Mouse (Mus musculus) left cerebral cortex, postnatal 36 days (tissue): ENCODE measurements around the gene Dnajb7. TPM values are rescaled to one million over a fixed set of nuclear protein-coding genes. Genes with fewer than 3 reads are reported as not detected.
"Not testable (repeated sequence)": the region's sequence is repeated elsewhere in the genome, so short reads cannot be mapped to it uniquely, and the experiment has no call there.

Experiments
- DNase-seq, 2 experiments: peaks; one replicate each; pipeline ENCODE4 v3.0.0; 2021 to 2022; ENCODE audit warnings: low spot score in 2 of 2, mixed read lengths in 1 of 2
- intact Hi-C: fragments of 180-260 bp; cut with DNase I; formaldehyde crosslinking; loops from one replicate; pipeline ENCODE4 v1.15.1; 2025
- total RNA-seq, 2 experiments: library from RNA; stranded (reverse); gene quantifications; 2 replicates each; pipeline ENCODE4 v1.2.3; 2021

Gene Dnajb7
- not detected for total RNA-seq

DNA sequence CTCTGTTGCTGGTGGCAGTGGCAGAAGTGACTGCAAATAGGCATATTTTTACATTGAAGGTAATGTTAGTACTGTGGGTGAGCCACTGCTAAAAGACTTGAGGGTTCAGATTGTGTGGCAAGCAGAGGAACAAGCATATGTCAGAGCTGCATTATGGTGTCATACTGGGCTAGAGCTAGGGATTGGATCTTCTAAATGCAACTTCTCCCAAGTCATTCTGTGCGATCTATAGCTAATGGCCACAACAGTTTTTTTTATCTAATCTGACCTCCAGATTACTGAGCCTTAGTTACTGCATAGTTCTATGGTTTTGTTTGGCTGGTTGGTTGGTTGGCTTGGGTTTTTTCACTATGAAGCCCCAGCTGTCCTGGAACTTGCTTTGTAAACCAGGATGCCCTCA, at the start of gene Dnajb7:
TSS of gene Dnajb7 (minus strand) at position 101 of the 400 bp plus-strand sequence.
- intact Hi-C loops, result no loop called here
- DNase-seq, result no peak

GRCm38 (mm10) chr15:81448463-81448862, 40.4 kb upstream of the Dnajb7 start:
- DNase-seq, result peak in 1 of 2 experiments; percentile 23
- intact Hi-C loops, result no loop called here

GRCm38 (mm10) chr15:81439236-81439635, 31.1 kb upstream of the Dnajb7 start:
- intact Hi-C loops, result no loop called here
- DNase-seq, result no peak

DNA sequence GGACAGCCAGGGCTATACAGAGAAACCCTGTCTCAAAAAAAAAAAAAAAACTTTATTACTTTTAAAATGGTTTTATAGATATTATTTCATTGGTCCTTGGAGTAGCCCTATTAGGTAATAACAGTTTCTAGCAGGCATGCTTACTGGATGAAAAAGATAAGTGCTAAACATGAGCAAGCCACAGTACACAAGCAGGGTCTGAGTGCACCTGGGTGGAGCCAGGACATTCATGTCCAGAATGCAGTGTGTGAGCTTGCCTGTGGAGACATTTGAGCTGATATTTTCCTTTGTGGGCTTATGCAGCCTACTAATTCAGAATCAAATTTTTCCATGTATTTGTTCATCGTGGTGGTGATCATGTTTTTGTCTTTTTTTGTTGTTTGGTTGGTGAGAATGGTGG, 30.2 kb upstream of the Dnajb7 start:
- no peak for DNase-seq
- intact Hi-C loops, result no loop called here

- intact Hi-C loops, result no loop called here
- DNase-seq, result no peak
Measured at GRCm38 (mm10) chr15:81431195-81431594, 23.1 kb upstream of the Dnajb7 start.

DNA sequence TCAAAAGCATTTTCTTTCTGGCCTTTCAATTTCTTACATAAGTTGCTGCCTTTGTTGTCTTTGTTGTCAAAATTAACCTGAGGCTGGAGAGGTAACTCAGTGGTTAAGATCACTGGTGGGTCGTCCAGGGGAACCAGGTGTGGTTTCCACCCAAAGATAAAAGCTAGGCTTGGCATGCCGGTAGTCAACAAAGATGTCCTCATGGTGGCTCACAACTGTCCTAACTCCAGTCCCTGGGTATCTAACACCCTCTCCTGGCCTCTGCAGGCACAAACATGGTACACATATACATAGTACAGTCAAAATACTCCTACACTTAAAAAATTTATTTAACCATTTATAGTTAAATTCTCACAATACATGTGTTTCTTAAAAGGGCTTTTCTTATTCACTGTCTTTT, 19.8 kb upstream of the Dnajb7 start:
- intact Hi-C loops, result no loop called here
- no peak for DNase-seq

- intact Hi-C loops, result no loop called here
- no peak for DNase-seq
Measured at GRCm38 (mm10) chr15:81425311-81425710, 17.2 kb upstream of the Dnajb7 start.

DNA sequence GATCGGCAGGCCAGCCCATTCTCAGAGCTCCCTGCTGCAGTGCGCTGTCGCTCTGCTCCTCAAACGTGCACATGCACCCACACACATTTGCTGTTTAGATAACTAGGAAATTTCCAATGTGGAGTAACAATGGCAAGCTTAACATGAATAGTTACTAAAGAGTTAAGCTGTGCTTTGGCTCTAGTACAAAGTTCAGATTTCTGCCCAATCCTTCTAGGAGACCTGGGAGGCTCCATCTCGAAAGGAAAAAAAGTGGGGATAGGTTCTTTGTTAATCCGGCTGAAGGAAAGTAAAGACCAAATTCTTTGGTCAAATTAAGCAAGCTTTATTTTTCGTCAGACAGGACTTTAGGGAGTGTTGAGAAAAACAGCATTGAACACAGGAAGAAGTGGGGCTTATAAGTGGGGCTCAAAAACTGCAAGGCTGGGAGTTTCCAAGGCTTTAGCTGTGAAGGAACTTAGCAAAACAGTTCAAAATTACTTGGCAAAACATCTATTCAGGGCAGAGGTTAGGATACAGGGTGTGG, 14.1 kb upstream of the Dnajb7 start:
- no peak for DNase-seq
- intact Hi-C loops, result no loop called here

- intact Hi-C loops, result no loop called here
Measured at GRCm38 (mm10) chr15:81421454-81421853, 13.4 kb upstream of the Dnajb7 start.

DNA sequence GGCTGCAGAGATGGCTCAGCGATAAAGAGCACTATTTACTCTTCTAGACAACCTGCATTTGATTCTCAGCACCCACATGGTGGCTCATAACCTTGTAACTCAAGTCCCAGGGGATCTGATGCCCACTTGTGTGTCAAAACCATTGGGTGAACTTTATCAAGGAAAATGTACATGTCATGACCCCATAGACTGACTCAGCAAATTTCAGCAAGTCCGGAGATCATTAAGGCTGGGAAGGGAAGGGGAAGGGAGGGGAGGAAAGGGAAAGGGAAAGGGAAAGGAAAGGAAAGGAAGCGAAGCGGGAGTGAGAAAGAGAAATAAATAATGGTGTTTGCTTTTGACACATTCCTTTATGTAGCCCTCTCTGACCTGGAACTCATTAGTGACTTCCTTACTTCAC, 10.0 kb upstream of the Dnajb7 start:
- intact Hi-C loops, result no loop called here
- no peak for DNase-seq

More at GRCm38 (mm10) chr15:81421454-81421853, 13.4 kb upstream of the Dnajb7 start:
- no peak for DNase-seq

- DNase-seq, intact Hi-C loops: not testable (repeated sequence)
Measured at GRCm38 (mm10) chr15:81416763-81417310, 8.7 kb upstream of the Dnajb7 start.

DNA sequence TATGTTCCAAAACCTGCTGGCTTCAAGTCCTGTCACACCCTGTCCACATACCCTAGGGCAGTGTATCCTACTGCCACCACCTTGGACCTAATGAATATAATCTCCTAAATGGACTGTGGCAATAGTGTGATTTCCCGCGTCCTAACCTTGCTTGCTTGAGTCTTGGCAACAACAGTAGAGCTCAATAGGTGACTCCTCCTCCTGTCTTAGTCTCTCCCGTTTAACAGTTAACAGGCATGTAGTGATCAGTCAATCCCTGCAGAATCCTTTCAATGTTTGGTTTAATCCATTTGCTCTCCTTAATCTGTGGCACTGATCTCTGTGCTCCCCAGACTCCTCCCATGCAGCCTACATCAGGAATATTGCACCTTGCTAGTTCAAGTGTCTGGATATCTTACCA, 3.1 kb downstream of the Dnajb7 start:
- DNase-seq, result no peak
- intact Hi-C loops, result no loop called here

- peak; percentile 96 to 98 for DNase-seq
- intact Hi-C loops, result loop anchor here (2.0 to 5.0 kb wide), 2 partner anchors 67 to 188 kb away; partner anchors contain the start of genes Ep300 and Rbx1
Measured at GRCm38 (mm10) chr15:81399638-81400315, 8.3 kb downstream of the Dnajb7 start, which contains the start of the genes St13 and Xpnpep3. Gene St13 (minus strand): TSS chr15:81400077. Gene Xpnpep3 (plus strand): TSS chr15:81400138.

DNA sequence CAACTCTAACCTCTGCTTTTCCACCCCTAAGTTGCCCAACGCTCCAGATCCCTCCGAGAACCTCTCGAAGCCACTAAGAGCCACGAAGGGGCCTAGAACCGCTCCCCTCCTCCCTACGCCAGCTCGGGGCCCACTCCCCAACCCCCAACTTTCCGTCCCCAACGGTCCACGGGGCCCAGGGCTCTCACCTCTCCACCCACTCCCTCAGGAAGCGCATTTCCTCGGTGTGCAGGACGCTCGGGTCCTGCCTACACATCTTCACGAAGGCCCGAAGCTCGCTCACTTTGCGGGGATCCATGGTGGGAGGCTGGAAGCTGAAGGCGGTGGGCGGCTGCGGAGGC, 8.8 kb downstream of the Dnajb7 start:
- no peak for DNase-seq
- intact Hi-C loops, result loop anchor here (2.0 to 5.0 kb wide), 2 partner anchors 68 to 188 kb away; partner anchors contain the start of genes Ep300 and Rbx1

DNA sequence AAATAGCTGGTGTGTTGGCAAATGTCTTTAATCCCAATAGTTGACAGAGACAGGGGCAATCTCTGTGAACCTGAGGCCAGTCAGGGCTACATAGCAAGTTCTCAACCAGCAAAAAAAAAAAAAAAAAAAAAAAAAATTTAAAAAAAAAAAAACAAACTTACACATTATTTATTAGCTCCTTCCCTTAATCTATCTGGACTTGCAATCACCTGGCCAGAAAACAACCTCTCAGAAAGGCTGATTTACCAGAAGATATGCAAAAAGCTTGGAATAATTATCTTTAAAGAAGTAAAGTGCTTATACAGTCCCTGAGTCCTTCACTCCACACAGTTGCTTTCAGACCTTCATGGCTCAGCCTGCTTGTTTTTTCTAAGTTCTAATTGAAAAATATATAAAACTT, 9.9 kb downstream of the Dnajb7 start:
- no peak for DNase-seq
- intact Hi-C loops, result loop anchor here (2.0 to 5.0 kb wide), 2 partner anchors 69 to 189 kb away; partner anchors contain the start of genes Ep300 and Rbx1

DNA sequence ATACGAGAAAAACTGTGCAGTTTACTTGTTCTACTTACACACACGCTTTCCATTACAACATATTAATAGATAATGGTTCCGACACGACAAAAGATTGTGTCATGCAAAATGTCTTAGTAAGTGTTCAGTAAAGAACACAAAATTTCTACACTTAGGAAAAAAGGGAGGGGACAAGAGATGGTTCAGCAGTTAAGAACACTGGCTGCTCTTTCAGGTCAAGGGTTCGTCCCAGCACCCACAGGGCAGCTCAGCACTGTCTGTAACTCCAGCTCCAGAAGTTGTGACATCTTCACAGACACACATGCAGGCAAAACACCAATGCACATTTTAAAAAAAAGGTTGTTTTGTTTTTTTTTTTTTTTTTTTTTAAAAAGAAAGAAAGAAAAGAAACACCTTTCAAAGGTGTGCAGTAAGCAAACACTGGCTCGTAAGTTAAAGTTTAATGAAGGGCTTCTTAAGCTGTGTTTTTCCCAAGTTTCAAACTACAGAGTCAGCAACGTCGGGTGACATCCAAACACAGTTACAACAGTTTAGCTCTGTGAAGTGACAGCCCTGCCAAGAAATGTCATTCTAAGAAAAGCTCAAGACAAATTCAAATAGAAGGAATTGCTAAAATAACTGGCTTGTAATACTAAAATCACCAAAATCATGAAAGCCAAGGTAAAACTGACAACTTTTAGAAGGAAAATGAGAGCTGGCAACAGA, 13.7 kb downstream of the Dnajb7 start:
- intact Hi-C loops, result no loop called here
- no peak for DNase-seq

DNA sequence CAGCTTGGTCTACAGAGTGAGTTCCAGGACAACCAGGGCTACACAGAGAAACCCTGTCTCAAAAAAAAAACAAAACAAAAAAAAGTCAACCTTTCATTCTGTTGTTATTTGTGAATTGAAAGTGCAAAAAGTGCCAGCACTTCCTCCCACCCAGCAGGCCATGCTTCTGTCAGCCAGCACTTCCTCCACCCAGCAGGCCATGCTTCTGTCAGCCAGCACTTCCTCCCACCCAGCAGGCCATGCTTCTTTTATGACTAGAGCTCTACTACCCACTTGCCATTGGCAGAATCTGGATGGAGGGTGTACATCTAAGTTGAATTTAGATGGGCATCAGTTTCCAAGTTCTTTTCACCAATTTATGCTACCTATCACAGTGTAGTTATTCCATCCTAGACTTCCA, 15.1 kb downstream of the Dnajb7 start:
- peak; percentile 28 to 58 for DNase-seq
- intact Hi-C loops, result no loop called here

GRCm38 (mm10) chr15:81386327-81386726, 21.8 kb downstream of the Dnajb7 start:
- intact Hi-C loops, result no loop called here
- no peak for DNase-seq

- intact Hi-C loops, result loop anchor here (5.0 kb wide), 1 partner anchor 243 kb away; no protein-coding TSS in a partner anchor
- DNase-seq, result no peak
Measured at GRCm38 (mm10) chr15:81378845-81379244, 29.3 kb downstream of the Dnajb7 start.

DNA sequence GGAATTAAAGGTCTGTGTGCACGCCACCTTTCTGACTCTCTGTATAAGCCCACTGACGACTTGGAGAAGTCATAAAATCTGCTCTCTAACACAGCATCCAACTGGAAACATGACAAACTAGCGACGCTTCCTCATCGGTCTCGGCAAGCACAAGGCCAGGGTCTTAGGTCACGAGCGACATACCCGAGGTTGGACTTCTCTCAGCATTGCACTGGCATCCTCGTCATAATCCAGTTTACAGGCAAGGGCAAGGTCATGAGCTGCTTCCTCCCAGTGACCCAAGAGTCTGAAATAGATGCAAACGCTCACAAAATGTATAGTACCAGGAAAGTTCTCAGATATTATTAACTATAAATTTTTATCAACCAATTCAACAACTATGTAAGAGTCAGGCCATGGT, 33.5 kb downstream of the Dnajb7 start:
- intact Hi-C loops, result loop anchor here (5.0 kb wide), 1 partner anchor 248 kb away; no protein-coding TSS in a partner anchor
- no peak for DNase-seq
